Mouse (Mus musculus) hindbrain, embryonic 11.5 days (tissue): ENCODE measurements around the gene Armt1. TPM values are rescaled to one million over a fixed set of nuclear protein-coding genes. Genes with fewer than 3 reads are reported as not detected.

Source experiments
- ATAC-seq: fragments of 200-750 bp; cut with Nextera tagmentation; 2 replicates; pipeline ENCODE4 v1.8.0; 2017; ENCODE audit warnings: mild to moderate bottlenecking, moderate TSS enrichment, moderate library complexity; ENCODE audit not compliant: low FRiP score
- DNase-seq: peaks from one replicate; pipeline ENCODE4 v3.0.0-alpha.2; 2015; ENCODE audit warnings: low spot score
- H3K27ac ChIP-seq: fragments of 300-500 bp; sonication (generic); 2 replicates; pipeline ENCODE4 v1.5.1; 2014; ENCODE audit warnings: mild to moderate bottlenecking, low read depth, low read length
- H3K27me3 ChIP-seq: fragments of 300-500 bp; sonication (generic); 2 replicates; pipeline ENCODE4 v1.6.1; 2014; ENCODE audit warnings: mild to moderate bottlenecking, low read length, moderate library complexity, mixed read lengths; ENCODE audit not compliant: control insufficient read depth, insufficient read depth
- H3K36me3 ChIP-seq: fragments of 300-500 bp; sonication (generic); 2 replicates; pipeline ENCODE4 v1.6.1; 2014; ENCODE audit warnings: mild to moderate bottlenecking, low read length, moderate library complexity, mixed read lengths; ENCODE audit not compliant: control insufficient read depth, insufficient read depth
- H3K4me1 ChIP-seq: fragments of 300-500 bp; sonication (generic); replicated peaks from 2 replicates; pipeline ENCODE4 v1.6.1; 2014; ENCODE audit warnings: low read length, mixed read lengths; ENCODE audit not compliant: control insufficient read depth, insufficient read depth
- H3K4me2 ChIP-seq: fragments of 300-500 bp; sonication (generic); replicated peaks from 2 replicates; pipeline ENCODE4 v1.6.1; 2014; ENCODE audit warnings: mild to moderate bottlenecking, low read depth, low read length
- H3K4me3 ChIP-seq: fragments of 300-500 bp; sonication (generic); 2 replicates; pipeline ENCODE4 v1.5.1; 2014; ENCODE audit warnings: low read depth, low read length
- H3K9ac ChIP-seq: fragments of 300-500 bp; sonication (generic); 2 replicates; pipeline ENCODE4 v1.6.1; 2014; ENCODE audit warnings: low read depth, low read length
- H3K9me3 ChIP-seq: fragments of 300-500 bp; sonication (generic); 2 replicates; pipeline ENCODE4 v1.6.1; 2016; ENCODE audit warnings: low read length; ENCODE audit not compliant: control insufficient read depth
- WGBS: fragments of 180-500 bp; shearing (Covaris S2); extraction: QIAGEN DNeasy Blood & Tissue Kit; methylation state at CpG from one replicate; pipeline ENCODE4 v1.1.7; 2014; 5-methylcytosine and 5-hydroxymethylcytosine counted together
- polyA plus RNA-seq: library from polyadenylated mRNA; unstranded; fragments of >200 nt; fragmentation: Nextera tagmentation; extraction: Ambion mirVana; gene quantifications from 2 replicates; pipeline ENCODE4 v1.2.1, GENCODE M21; 2014

Gene Armt1
- polyA plus RNA-seq, 1 experiment from 2014 or later, result 27.7 TPM

GRCm38 (mm10) chr10:4489865-4490264, 57.6 kb downstream of the Armt1 start:
- no peak for ATAC-seq
- H3K9ac ChIP-seq, result no peak overlapping the region

GRCm38 (mm10) chr10:4491281-4491680, 59.0 kb downstream of the Armt1 start:
- Histone ChIP-seq H3K4me2 (no peak overlapping the region), H3K9ac (no peak overlapping the region), H3K4me3 (no peak overlapping the region), H3K27me3 (no peaks in the 10 kb centered on the region), H3K36me3 (no peaks in the 10 kb centered on the region), H3K9me3 (no peaks in the 10 kb centered on the region), H3K4me1 (no peaks in the 10 kb centered on the region), H3K27ac (no peak overlapping the region)
- ATAC-seq (no peak), DNase-seq (no peak)
- 38% methylated on average over 2 of the region's 3 CpGs for WGBS

More at GRCm38 (mm10) chr10:4489865-4490264, 57.6 kb downstream of the Armt1 start:
- 74% methylated on average over 5 of the region's 5 CpGs for WGBS
- Histone ChIP-seq H3K4me1 (no peaks in the 10 kb centered on the region), H3K4me3 (no peak overlapping the region), H3K4me2 (no peak overlapping the region), H3K27ac (no peak overlapping the region), H3K36me3 (no peaks in the 10 kb centered on the region), H3K27me3 (no peaks in the 10 kb centered on the region), H3K9me3 (no peaks in the 10 kb centered on the region)
- no peak for DNase-seq

DNA sequence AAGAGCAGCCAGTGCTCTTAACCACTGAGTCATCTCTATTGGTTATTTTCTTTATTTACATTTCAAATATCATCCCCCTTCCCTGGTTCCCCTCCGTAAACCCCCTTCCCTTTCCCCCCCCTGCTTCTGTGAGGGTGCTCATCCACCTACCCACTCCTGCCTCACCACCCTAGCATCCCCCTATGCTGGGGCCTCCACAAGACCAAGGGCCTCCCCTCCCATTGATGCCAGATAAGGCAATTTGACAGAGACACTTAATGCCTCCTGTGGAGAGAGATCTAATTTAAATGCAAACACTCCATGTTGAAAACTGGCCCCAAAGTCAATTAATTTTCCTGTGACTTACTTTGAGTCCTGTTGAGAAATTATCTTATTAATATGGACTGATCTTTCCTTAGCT, 59.8 kb downstream of the Armt1 start:
- Histone ChIP-seq H3K9me3 (no peaks in the 10 kb centered on the region), H3K4me1 (no peaks in the 10 kb centered on the region), H3K4me3 (no peak overlapping the region), H3K4me2 (no peak overlapping the region), H3K27me3 (no peaks in the 10 kb centered on the region), H3K27ac (no peak overlapping the region), H3K36me3 (no peaks in the 10 kb centered on the region), H3K9ac (no peak overlapping the region)
- no peak for ATAC-seq
- DNase-seq, result no peak
- 64% methylated on average over 1 of the region's 1 CpGs for WGBS

GRCm38 (mm10) chr10:4492909-4493308, 60.6 kb downstream of the Armt1 start:
- Histone ChIP-seq H3K27ac (no peak overlapping the region), H3K27me3 (no peaks in the 10 kb centered on the region), H3K9ac (no peak overlapping the region), H3K4me2 (no peak overlapping the region), H3K9me3 (no peaks in the 10 kb centered on the region), H3K4me1 (no peaks in the 10 kb centered on the region), H3K36me3 (no peaks in the 10 kb centered on the region), H3K4me3 (no peak overlapping the region)
- DNase-seq (no peak), ATAC-seq (no peak)
- WGBS, result 11% methylated on average over 4 of the region's 4 CpGs

GRCm38 (mm10) chr10:4503251-4503650, 71.0 kb downstream of the Armt1 start:
- DNase-seq, result no peak
- Histone ChIP-seq H3K9ac (no peak overlapping the region), H3K4me3 (no peak overlapping the region), H3K36me3 (no peaks in the 10 kb centered on the region), H3K4me2 (no peak overlapping the region), H3K9me3 (no peaks in the 10 kb centered on the region), H3K27ac (no peak overlapping the region), H3K4me1 (no peaks in the 10 kb centered on the region), H3K27me3 (no peaks in the 10 kb centered on the region)
- ATAC-seq, result no peak
- 96% methylated on average over 8 of the region's 8 CpGs for WGBS

Other genes with a start within 250 kb of the Armt1 start
- 59.3 and 65.9 TPM in 2 replicates for gene Akap12, start 166.1 kb upstream of the Armt1 start, polyA plus RNA-seq
- 20.2 and 23.1 TPM in 2 replicates for gene Zbtb2, start 44.4 kb upstream of the Armt1 start, polyA plus RNA-seq
- gene Rmnd1, start 79 bp upstream of the Armt1 start, polyA plus RNA-seq, result 49.0 and 51.9 TPM in 2 replicates
- gene Ccdc170, start 50.0 kb downstream of the Armt1 start, polyA plus RNA-seq, result 0.40 and 0.50 TPM in 2 replicates
- gene Esr1, start 179.1 kb downstream of the Armt1 start, polyA plus RNA-seq, result 0.04 and 0.12 TPM in 2 replicates